Mouse (Mus musculus) thymus, adult 2 months (tissue): ENCODE results near the gene Ppp2r5c.

Source experiments
- CTCF ChIP-seq: fragments of 200-500 bp; IDR thresholded peaks from 2 replicates; pipeline ENCODE4 v1.5.1; 2012; ENCODE audit warnings: mild to moderate bottlenecking, control low read depth, low read length, moderate library complexity, borderline replicate concordance; ENCODE audit not compliant: control insufficient read depth, poor library complexity, insufficient read depth; ENCODE audit errors: extremely low read depth
- POLR2A ChIP-seq: fragments of 200-500 bp; IDR thresholded peaks from 2 replicates; pipeline ENCODE4 v1.6.1; 2012; ENCODE audit warnings: mild to moderate bottlenecking, low read length, control low read depth, moderate library complexity; ENCODE audit not compliant: control insufficient read depth, poor library complexity, insufficient read depth; ENCODE audit errors: extremely low read depth

GRCm38 (mm10) chr12:110447306-110447705 is 386 bp downstream of the Ppp2r5c start:
- no peak for TF ChIP-seq CTCF
- no peak for TF ChIP-seq POLR2A
